Mouse (Mus musculus) CD4-positive, CD25-positive, alpha-beta regulatory T cell, adult 2 months (primary cell): ENCODE data around the gene Lrrc8d.

Experiments
- DNase-seq: peaks from one replicate; pipeline ENCODE4 v3.0.0-alpha.2; 2012; ENCODE audit warnings: low read depth, low spot score

Lrrc8d gene

DNA sequence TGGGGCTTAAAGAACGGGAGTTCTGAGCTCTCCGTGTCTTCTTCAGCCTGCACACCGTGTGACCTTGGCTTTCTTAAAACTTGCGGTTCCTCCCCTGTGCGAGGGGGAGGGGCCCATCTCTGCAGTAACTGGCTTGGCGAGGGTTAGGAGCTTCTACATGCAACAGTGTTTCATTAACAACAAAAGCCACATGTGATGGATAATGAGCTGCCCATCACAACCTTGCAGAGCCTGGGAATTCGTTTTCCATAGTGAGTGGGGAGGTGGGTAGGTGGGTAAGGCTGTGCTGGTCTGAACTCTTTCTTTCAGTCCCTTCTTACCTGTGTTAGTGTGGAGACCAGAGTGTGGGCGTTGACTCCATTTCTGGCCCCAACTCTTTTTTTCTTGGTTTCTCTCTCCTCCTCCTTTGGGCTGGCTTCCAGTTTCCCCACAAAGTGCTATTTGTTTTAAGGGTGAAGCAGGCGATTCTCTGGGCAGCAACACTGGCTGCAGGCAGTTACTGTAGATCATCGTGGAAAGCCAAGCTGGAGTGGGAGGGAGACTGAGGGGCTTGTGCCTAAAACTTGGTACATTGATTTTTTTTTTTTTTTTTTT lies 15.9 kb downstream of the Lrrc8d start:
- peak; percentile 72 for DNase-seq

DNA sequence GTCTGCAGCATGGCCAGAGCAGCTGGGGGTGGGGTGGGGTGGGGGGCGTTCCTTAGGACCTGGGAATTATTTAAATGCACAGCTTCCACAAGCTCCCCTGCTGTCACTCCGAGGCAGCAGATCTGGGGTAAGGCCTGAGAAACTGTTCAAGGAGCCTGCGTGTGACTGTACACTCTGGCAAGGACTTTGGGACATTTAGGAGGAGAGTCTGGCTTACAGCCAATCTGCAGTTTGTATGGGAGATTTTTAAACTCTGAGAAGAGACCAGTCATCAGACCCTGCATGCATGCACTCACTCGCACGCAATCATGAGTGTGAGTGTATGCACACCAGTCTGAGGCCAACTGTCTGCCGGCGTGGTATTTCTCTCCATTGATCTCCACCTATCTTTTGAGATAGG lies 17.5 kb downstream of the Lrrc8d start:
- DNase-seq: no peak

DNA sequence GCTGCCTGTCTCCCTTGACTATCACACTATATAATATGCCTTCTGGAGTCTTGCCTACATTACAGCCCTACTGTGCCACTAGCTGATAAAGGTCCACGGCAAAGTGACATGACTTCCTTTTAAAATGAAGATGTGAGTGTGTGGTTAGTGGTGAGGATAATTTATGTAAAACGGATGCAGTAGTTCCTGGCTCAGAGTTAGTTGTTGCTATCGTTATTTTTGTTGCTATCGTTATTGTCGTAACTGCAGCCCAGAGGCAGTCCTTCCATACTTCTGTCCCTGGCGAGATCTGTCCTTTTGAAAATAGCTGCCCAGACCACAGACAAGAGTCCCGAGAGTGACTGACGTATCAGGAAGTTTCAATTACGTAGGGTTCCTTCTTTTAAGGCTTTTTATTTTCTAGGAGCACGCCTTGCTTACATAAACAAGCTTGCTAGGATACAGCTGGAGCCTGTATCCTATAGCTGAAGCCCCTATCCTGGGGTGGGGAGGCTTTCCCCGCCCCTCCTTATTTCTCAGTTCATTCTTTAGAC lies 18.4 kb downstream of the Lrrc8d start:
- DNase-seq: peak; percentile 81

DNA sequence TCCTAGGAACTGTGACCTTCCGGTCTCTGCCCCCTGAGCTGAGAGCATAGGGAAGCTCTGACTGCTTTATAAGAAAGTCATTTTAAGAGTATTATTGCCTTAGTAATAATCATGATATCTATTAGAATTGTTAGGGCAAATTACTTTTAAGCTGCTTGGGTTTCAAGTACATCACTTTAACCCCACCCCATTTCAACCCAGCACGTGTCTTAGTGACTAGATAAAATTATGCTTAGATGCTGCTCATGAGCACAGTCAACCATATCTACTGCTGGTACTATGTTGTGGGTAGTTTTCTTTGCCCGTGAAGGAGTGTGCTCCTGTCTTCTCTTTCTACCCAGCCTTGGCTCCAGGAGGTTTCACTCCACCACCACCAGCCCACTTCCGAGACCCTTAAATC lies 21.5 kb downstream of the Lrrc8d start:
- no peak for DNase-seq

DNA sequence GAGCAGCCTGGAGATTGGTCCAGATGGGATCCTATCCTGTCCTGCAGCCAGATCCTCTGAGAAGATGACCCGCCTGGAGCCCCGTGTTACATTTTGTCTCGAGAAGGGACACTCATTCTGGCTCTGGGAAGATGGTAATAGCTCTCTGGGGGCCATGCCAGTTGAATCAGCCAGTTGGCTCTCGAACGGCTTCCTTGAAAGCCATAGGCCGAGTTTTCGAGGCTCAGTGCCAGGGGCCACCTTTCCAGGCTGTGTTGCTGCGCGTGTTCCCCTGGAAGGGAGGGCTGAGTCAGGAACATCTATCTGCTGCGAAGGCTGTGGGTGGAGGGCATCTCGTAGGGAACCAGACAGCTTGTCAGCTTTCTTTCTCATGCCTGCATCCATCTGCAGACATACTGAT lies 23.0 kb downstream of the Lrrc8d start:
- DNase-seq: no peak

DNA sequence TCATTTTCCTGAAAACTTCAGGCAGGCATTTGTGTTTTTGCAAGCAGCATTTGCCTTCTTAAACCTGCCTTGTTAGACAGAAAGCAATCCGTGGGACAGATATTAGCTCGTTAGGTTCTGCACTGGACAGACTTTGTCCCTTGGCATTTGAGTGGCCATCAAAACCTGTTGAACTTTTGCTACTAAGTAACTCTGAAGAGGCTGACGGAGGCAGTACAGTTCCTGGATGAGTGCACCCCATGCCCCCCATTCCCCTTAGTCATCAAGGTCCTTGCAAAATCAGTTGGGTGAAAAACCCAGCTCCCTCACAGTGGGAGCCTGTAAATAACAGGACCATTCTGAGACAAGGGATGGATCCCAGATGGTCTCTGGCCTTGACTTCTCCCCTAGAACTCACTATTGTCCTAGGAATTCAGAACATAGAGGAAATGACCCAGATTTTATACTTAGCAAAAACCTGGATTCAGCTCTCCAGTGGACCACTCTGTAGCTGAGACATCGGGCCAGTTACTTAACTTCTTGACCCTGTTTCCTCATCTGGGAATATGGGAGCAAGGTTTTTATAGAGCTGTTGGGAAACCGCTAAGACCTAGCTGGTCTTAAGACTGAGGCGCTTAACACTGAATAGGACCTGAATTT lies 30.5 kb downstream of the Lrrc8d start:
- no peak for DNase-seq

DNA sequence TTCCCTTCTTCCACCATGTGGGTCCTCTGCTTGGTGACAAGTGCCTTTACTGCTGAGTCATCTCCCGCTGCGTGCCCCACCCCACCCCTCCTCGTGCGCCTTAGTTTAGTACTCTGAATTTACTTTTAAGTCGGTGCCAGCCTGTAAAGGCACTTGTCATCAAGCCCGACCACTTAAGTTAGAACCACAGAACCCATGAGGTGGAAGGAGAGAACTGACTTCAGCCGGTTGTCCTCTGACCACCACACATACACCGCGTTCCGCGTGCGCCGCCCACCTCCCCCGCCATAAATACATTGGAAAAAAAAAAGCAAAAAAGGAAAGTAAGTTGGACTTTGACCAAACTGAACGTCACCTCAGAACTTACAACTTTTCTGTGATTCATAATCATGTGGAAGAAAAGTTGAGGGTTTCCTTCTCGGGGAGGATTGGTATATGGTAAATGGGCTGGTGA lies 31.4 kb downstream of the Lrrc8d start:
- peak; percentile 61 for DNase-seq

DNA sequence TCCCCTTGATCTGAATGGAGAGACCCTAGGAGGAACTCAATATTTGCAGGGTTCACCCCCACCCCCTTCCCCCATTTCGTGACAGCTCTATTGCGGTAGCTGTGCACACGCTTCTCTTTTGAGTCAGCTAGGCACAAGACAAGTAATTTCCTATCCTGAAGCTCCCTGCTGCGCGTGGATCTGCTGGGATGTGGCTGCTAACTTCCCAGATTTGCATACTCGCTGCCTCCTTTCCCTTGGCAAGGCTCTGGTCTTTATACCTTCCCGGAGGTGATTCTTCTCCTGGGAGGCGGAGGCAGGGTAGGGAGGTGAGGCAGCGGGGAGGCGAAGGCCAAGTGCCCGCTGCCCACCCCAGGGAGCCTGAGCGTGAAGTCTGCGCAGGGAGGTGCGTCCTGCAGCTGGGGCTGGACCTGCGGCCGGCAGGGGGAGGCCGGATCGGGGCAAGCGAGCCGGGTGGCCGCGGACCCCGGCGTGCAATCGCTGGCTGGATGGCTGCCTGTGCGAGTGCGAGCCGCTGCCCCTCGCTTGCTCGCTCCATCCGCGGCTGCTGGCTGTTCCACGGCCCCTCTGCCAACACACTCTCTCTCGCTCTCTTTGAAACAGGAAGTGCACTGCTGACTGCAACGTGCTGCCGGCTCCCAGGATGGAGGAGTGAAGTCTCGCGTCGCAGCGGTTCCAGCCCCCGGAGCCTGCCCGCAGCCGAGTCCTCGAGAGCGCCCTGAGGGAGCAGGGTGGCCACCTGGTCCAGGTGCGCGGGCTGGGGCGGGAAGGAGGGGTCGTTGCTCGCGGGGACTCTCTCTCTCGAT lies 32.1 kb downstream of the Lrrc8d start:
- DNase-seq: peak; percentile 78

DNA sequence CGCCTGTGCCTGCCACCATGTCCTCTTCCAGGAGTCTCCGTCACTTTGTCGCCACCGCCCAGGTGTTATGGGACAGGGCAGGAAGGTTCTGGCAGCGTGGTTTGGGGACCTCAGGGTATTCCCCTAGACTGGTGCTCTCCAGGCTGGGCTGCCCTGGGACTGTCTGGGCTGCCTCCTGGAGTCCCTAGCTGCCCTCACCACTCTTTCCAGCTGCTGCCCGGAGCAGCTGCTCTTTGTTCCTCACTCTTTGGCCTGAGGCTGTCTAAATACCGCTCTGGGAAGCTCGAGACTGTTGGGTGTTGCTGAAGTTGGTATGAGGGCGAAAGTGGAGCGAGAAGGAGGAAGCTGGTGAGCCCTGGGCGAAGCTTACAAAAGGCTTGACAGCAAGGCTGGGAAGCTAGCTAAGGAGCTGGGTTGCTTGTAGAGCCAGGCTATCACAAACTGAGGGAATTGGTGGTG lies 32.7 kb downstream of the Lrrc8d start:
- DNase-seq: no peak

DNA sequence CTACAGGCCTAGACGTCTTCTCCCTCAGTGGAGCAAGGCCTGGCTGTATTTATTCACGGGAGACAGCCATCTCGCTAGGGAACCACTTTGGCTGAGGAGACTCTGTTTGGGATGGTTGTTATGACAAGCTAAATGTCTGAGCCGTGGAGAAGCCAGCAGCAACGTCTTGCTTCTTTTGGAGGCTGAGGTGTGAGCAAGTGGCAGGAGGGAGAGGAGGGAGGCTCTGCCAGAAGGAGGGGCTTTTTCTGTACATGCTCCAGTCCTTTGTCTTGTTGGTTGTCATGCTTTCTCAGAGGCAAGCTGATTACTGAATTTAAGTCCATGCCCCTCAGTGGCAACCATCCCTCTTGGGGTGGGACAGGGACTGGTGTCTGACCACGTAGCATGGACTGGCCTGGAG lies 33.5 kb downstream of the Lrrc8d start:
- DNase-seq: no peak

DNA sequence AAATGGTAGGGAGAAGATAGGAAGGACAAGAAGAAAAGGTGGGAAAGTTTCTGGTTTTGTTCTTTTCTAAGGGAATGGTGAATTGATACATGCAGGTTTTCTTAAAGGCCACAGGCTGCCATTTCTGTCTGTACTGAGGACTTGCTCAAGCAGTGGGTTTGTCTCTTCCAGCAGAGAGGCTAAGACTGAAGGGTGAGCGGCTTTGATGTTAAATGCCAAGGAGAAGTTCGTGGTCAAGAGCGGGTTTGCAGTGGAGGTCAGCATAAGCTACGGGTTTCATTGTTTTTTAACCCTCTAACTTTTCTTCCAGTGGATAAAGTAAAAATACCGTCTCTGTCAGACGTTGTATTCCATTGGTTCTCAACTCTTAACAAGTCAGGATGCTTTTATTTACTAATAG lies 36.6 kb downstream of the Lrrc8d start:
- DNase-seq: no peak

DNA sequence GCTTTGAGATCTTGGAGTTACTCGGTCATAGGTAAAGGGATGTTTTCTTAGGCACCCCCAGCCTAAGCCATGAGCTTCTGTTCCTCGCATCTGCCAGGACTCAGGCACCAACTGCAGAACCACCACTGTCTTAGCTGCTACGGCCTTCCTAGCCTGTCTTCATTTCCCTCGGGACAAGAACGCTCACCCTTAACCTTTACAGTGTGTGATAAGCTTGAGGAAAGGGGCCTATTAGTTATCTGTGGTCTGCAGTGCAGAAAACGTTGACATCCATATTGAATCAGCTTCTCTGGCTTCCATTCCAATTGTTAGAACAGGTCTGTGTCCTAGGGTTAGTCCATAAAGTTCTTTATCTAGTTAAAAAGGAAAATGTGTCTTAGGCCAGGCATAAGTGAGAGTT lies 37.4 kb downstream of the Lrrc8d start:
- no peak for DNase-seq

DNA sequence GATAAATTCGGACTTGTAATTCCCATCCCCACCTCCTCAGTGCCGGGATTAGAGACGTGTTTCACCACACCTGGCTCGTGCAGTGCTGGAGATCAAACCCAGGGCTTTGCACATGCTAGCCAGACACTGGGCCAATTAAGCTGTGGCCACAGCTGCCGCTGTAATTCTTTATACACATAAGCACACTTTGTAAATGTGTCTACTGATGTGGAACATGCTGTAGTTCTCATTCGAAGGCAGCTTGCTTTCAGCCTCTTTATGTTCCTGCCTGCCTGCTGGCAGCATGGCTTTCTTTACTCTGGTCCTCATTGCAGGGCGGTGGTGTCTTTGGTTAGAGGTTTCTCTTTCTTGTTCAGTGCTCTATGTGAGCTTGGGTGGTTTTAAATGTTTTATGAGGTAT lies 40.7 kb downstream of the Lrrc8d start:
- no peak for DNase-seq

DNA sequence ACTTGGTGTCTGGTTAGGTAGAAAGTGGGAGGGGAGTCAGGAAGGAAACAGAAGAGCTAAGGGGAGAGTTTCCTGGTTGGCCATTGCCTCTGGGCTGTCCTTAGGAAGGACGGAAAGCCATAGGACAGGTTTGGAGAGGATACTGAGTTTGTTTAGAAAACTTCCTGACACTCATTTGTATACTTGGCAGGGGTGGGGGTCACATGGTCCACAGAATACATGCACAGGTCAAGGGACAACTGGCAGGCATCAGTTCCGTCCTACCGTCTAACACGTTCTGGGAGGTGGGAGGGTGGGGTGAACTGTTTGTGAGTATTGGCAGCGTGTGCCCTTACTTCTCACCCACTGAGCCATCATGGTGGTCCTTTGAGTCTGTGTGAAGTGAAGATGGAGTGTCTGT lies 42.9 kb downstream of the Lrrc8d start:
- no peak for DNase-seq

DNA sequence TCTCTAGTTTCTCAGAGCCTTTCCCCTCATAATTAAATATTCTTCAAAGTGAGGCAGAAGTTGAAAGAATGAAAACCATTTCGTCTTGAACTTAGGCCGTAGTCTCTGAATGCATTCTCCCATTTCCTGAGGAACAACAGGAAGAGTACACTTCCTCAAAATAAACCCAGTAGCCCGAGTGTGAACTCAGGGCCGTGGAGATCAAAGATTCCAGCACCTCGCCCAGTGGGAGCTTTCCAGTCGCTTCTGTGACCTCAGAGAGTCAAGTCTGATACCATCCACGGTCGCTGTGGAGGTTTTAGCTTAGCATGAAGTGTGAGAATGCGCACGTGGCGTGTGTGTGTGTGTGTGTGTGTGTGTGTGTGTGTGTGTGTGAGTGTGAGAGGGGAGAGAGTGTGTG lies 45.6 kb downstream of the Lrrc8d start:
- DNase-seq: no peak

DNA sequence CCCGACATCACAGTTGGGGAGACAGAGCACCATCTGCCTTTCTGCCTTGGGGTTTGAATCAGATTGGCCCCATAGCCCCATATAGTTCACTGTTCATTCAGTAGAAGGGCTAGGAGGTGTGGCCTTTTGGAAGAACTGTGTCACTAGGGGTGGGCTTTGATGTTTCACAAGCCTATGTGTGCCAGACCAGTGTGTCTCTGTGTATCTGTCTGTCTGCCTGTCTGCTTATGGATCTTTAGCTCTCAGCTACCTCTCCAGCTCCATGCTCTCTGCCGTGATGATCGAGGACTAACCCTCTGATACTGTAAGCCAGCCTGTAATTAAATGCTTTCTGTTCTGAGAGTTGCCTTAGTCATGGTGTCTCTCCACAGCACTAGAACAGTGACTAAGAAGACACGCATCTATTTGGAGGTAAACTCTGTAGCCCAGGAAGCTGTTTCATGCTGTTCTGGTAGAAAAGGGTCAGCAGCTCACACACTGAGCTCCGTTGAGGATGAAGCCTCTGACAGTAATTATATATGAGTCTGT lies 46.2 kb downstream of the Lrrc8d start:
- DNase-seq: no peak

DNA sequence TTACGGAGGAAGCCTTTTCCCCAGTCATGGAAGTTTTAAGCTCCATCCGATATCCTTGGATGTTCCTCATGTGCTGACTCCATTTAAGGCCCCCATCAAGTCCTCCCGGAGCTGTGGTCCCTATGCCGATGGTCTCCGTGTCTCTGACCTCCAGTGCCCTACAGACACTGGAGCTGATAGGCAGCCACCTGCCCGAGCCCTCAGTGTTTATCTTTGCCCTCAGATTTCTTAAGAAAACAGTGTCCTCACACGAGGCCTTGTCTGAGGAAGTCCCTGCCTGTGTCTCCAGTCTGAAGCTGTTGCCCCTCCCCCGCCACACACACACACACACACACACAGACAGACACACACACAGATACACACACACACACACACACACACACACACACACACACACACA lies 55.0 kb downstream of the Lrrc8d start:
- DNase-seq: peak; percentile 19

DNA sequence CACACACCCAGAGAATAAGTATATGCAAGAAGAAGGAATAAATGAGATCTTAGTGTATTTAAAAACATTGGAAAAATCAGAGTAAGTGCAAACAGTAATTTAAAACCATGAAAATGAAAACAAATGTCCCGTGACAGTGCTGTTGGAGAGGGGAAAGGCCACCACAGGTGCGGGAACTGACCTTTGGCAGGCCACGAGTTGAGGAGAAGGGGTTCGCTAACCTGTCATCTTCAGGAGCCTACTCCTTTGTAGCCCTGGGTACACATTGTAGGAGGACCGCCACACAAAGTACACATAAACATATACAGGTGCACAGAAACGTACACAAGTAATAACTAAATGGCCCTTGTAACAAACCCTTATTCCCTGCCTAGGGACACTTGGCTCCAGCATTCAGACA lies 55.7 kb downstream of the Lrrc8d start:
- DNase-seq: no peak

DNA sequence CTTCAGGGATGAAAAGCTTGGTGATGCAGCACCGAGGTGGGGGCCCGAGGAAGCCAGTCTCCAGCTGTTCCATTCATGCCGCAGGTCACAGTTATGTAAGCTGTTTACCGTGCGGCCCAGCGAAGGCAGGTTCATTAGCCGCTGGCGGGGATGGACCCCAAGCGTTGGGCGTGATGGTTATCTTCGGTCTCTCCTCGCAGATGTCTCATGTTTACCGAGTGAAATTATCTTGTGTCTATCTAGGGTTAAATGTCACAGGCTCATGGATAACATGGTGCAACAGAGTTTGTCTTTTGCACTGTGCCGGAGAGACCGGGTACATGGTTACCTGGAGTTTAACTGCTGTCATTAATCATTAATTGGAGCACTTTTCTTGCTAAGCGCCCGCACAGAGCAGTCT lies 58.2 kb downstream of the Lrrc8d start:
- DNase-seq: no peak

DNA sequence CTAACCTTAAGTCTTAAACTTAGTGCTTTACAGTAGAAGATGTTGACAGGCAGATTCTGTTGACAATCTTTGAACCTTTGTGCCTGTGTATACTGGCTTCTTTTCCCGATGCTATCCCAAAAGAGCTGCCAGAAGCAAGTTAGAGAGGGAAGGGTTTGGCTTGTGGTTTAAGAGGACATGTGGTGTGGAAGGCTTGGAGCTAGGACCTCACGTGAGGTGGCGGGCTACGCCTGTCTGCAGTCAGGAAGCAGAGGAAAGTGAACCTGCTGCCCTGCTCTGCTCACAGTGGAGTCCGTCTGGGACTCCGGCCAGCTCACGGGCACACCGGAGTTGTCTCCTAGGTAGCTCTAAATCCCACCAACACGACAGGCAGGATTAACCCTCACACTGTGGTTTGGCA lies 59.1 kb downstream of the Lrrc8d start:
- DNase-seq: no peak

DNA sequence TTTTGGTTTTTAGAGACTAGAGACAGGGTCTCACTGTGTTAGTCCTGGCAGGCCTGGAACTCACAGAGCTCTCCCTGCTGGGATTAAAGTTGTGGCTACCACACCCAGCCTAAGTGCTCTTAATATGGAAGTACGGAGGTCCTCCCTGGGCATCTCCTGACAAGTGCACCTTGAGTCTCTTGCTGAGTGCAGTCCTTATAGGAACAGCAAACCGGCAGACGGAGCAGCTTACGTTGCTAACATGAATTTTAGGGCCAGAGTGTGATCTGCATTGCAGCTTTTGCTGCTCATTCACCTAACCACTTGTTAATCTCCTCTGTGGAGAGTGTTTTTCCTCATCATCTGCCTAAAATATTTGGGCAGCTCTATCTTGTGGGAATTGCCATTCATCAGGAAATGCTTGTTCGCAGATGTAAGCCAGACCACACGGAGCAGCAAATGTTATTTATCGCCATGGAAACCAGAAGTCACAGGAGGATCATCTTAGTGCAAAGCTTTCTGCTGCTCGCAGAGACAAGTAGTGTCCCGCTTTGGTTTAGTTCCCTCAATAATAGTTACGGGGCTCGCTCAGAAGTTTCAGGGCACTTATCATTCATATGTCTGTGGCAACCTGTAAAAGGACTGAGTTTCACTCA lies 62.2 kb downstream of the Lrrc8d start:
- no peak for DNase-seq

DNA sequence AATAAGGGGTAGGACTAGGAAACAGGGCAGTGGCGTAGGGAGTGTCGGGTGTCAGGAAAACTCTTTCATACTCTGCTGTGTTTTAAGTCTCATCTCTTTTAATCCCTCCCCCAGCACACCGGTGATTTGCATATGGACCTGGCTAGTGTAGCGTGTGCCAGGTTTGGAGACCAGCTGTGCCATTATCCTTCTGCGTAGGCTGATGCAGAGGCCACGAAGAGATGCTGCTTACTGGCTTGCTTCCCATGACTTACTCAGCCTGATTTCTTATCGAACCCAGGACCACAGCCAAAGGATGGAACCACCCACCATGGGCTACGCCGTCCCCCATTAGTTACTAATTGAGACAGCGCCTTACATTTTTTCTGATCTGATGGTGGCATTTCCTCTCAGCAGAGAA lies 64.6 kb downstream of the Lrrc8d start:
- no peak for DNase-seq
